Mouse (Mus musculus) embryonic facial prominence, embryonic 10.5 days (tissue): ENCODE results near the gene Sptan1. TPM values are rescaled to one million over a fixed set of nuclear protein-coding genes. Genes with fewer than 3 reads are reported as not detected.
A peak's percentile ranks its signal among the peaks of the same experiment; 100 is the strongest.

Source experiments
- DNase-seq: peaks from one replicate; pipeline ENCODE4 v3.0.0-alpha.2; 2017; ENCODE audit warnings: low spot score
- H3K27ac ChIP-seq: fragments of 300-500 bp; sonication (generic); replicated peaks from 2 replicates; pipeline ENCODE4 v1.5.1; 2016; ENCODE audit warnings: mild to moderate bottlenecking
- H3K27me3 ChIP-seq: fragments of 300-500 bp; sonication (generic); replicated peaks from 2 replicates; pipeline ENCODE4 v1.6.1; 2016; ENCODE audit warnings: low read depth, mild to moderate bottlenecking; ENCODE audit not compliant: poor library complexity, severe bottlenecking
- H3K36me3 ChIP-seq: fragments of 300-500 bp; sonication (generic); replicated peaks from 2 replicates; pipeline ENCODE4 v1.6.1; 2016; ENCODE audit warnings: mild to moderate bottlenecking, moderate library complexity
- H3K4me1 ChIP-seq: fragments of 300-500 bp; sonication (generic); 2 replicates; pipeline ENCODE4 v1.6.1; 2016
- H3K4me3 ChIP-seq: fragments of 300-500 bp; sonication (generic); 2 replicates; pipeline ENCODE4 v1.5.1; 2016; ENCODE audit warnings: mild to moderate bottlenecking, moderate library complexity
- H3K9me3 ChIP-seq: fragments of 300-500 bp; sonication (generic); 2 replicates; pipeline ENCODE4 v1.6.1; 2016; ENCODE audit warnings: mild to moderate bottlenecking
- WGBS: fragments of 180-500 bp; shearing (Covaris S2); methylation state at CpG from one replicate; pipeline ENCODE4 v1.1.7; 2016; 5-methylcytosine and 5-hydroxymethylcytosine counted together
- polyA plus RNA-seq: library from polyadenylated mRNA; unstranded; fragments of >200 nt; fragmentation: Nextera tagmentation; extraction: Ambion mirVana; gene quantifications from 2 replicates; pipeline ENCODE4 v1.2.1, GENCODE M21; 2016

Gene Sptan1
- polyA plus RNA-seq, 1 experiment from 2014 or later: 95.8 TPM

DNA sequence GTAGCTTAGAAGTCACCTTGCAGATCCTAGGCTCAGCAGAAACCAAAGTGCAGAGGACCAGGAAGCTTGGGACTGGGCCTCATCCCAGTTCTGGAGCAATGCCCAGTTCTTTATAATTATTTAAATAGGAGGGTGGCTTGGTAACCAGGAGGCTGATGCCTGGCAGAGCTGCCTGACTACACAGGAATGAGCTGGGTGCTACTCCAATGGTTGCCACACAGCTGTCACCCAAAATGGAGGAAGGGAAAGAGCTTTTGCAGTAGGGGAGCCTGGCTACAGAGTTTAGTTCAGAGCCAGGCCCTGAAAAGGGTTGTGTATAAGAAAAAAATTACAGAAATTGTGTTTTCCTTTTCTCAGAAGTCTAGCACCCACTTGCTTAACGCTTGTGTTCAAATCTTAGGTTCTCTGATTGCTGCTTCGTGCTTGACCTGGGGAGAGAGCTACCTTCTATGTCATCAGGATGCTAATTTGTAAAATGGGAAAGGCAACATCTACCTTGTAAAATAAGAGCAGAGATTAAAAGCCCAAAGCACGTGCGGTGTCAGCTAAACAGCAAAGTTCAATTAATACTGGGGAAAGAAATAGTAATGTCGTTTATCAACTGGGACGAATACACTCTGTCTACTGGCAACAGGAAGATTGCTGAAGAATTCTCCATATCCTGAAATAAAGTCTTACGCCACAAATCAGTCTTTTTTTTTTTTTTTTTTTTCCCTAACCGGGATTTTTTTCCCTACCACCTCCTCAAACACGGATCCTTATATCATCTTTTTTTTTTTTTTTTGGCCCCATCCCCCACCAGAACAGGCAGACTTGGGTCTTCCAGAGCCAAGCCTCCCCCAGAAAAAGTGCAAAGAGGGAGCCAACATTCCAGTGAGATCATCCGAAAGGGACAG lies 758 bp upstream of the Sptan1 start:
- 21% methylated on average over 10 of the region's 10 CpGs for whole genome bisulfite sequencing
- H3K36me3 ChIP-seq: peaks cover 27% of the 10 kb centered on the region
- DNase-seq: no peak
- H3K27me3 ChIP-seq: no peaks in the 10 kb centered on the region
- H3K9me3 ChIP-seq: no peaks in the 10 kb centered on the region
- H3K4me3 ChIP-seq: peak overlapping the region; percentile 96
- peak overlapping the region; percentile 94 for H3K27ac ChIP-seq
- peaks cover 32% of the 10 kb centered on the region for H3K4me1 ChIP-seq

DNA sequence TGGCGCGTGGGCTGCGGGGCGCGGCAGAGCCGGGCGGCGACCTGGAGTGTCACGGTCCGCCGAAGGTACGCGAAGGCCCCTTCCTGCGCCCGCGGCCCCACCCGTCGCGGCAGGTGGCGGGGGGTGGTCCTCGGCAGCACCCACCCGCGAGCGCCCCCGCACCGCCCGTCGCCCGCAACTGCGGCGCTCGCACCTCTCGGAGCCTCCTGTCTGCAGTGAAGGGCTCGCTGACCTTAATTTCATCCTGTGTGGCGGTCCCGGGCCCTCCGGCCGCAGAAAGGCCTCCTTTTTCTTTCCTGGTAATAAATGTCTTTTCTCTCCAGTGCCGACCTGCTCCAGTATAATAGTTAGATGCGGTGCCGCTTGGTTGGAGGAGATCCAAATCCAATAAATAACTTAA lies 546 bp downstream of the Sptan1 start:
- peak; percentile 64 for DNase-seq
- Histone ChIP-seq H3K4me3 (peak overlapping the region; percentile 96), H3K36me3 (peaks cover 29% of the 10 kb centered on the region), H3K4me1 (peaks cover 32% of the 10 kb centered on the region), H3K27me3 (no peaks in the 10 kb centered on the region), H3K27ac (peak overlapping the region; percentile 94), H3K9me3 (no peaks in the 10 kb centered on the region)
- 1% methylated on average over 41 of the region's 41 CpGs for WGBS

DNA sequence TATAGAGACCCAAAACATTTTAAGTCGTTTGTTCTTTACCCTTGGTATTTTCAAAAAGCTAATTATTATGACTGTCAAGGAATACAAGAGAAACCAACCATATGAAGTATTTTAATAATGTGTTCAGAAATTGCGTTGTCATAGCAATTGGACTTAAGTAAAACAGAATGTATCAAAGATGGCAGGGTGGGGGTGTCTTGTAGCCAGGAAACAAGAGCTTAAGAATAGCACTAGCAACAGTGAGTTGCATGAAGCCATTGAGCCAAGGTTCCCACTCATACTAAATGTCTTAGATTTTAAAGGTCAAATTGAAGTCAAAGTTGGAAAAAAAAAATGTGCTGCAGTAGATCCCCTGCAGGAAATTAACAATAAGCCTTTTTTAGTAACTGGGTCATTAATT lies 1.5 kb downstream of the Sptan1 start:
- DNase-seq: no peak
- Histone ChIP-seq H3K27me3 (no peaks in the 10 kb centered on the region), H3K4me1 (peaks cover 32% of the 10 kb centered on the region), H3K9me3 (no peaks in the 10 kb centered on the region), H3K27ac (no peak overlapping the region), H3K4me3 (peak overlapping the region; percentile 96), H3K36me3 (peaks cover 29% of the 10 kb centered on the region)
- 86% methylated on average over 2 of the region's 2 CpGs for WGBS

DNA sequence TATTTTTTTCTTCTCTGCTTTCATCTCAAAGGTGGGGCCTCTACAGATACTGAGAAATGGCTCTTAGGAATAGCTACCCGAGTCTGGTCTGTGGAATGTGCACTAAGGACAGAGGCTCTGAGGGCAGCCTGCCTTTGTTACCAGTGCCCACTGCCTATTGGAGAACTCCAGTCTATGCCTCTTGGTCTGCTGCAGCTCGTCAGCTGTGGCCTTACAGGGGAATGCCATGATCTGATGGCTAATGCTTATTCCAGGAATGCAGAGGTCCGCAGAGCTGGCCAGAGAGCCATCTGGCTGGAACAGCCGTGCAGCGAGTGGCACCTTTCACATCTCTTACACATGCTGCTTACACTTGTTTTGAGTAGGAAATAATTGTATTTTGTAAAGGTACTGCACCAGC lies 2.4 kb downstream of the Sptan1 start:
- H3K4me3 ChIP-seq: peak overlapping the region; percentile 96
- no peaks in the 10 kb centered on the region for H3K9me3 ChIP-seq
- no peak overlapping the region for H3K27ac ChIP-seq
- DNase-seq: peak; percentile 13
- 71% methylated on average over 5 of the region's 5 CpGs for WGBS
- H3K4me1 ChIP-seq: peaks cover 32% of the 10 kb centered on the region
- peaks cover 29% of the 10 kb centered on the region for H3K36me3 ChIP-seq
- no peaks in the 10 kb centered on the region for H3K27me3 ChIP-seq

DNA sequence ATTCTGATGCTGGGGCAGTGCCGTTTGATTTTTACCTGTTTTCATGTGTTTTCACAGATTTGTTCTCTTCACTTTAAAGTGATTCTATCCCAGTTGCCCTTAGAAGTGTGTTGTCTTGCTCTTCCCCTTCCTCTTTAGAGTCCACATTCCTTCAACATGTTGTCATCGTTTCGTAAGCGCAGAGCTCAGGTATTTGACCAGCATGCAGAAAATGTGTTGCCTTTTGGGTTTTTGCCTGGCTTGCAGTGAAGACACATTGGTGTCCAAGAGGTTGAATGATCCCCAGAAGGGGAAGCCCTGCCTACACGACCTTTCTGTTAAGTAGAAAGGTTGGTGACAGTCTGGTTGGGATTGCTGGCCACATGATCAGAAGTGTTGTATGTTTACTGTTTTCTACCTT lies 3.3 kb downstream of the Sptan1 start:
- Histone ChIP-seq H3K9me3 (no peaks in the 10 kb centered on the region), H3K4me1 (peaks cover 36% of the 10 kb centered on the region), H3K27ac (no peak overlapping the region), H3K36me3 (peaks cover 29% of the 10 kb centered on the region), H3K4me3 (no peak overlapping the region), H3K27me3 (no peaks in the 10 kb centered on the region)
- 83% methylated on average over 5 of the region's 5 CpGs for WGBS
- no peak for DNase-seq

DNA sequence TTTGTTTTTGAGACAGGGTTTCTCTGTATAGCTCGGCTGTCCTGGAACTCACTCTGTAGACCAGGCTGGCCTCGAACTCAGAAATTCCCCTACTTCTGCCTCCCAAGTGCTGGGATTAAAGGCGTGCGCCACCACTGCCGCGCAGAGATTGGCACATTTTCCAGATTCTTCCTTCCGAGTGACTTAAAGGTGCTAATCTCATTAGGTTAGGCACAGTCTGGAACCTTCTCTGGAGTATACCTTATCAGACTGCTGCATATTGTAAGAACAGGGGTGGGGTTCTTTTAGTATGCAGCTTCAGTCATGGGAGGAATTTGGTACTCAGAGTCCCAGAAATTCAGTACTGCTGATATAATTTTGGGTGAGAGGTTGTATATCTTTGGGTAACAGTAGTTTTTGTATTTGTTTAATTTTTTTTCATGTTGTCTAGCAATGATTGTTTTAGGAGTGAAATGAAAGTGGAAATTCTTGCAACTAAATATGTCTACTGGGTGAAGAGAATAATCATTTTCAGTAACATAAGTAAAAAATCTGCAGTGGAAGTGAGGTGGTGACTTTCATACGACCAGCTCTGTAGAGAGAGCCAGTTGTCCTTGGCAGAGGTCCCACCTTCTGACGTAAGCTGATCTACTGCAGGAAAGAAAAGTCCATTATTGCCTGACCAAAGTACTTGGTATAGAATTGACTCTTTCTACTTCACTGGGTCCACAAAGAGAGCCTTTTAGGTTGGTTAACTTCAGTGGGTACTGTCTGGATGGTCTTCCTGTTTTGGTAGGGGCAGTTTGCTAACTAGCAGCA lies 6.7 kb downstream of the Sptan1 start:
- no peak overlapping the region for H3K27ac ChIP-seq
- H3K36me3 ChIP-seq: peaks cover 41% of the 10 kb centered on the region
- peaks cover 13% of the 10 kb centered on the region for H3K4me1 ChIP-seq
- H3K9me3 ChIP-seq: no peaks in the 10 kb centered on the region
- no peak for DNase-seq
- H3K27me3 ChIP-seq: no peaks in the 10 kb centered on the region
- 87% methylated on average over 9 of the region's 9 CpGs for WGBS
- no peak overlapping the region for H3K4me3 ChIP-seq

DNA sequence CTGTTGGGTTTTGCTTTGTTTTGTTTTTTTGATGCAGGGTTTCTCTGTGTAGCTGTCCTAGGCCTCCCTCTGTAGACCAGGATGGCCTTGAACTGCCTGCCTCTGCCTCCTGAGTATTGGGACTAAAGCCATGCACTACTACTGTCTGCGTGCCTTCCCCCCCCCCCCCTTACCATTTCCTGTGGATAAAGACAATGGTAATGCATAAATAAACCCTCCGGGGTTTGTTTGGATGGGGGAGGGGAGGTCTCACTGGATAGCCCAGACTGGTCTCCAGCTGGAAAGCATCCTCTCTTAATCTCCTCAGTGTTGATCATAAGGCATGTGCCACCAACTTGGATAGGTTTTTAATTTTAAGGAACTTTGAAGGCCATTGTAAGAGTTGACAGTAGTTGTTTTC lies 8.2 kb downstream of the Sptan1 start:
- H3K9me3 ChIP-seq: no peaks in the 10 kb centered on the region
- H3K4me3 ChIP-seq: no peak overlapping the region
- H3K27me3 ChIP-seq: no peaks in the 10 kb centered on the region
- 14% methylated on average over 2 of the region's 2 CpGs for WGBS
- H3K4me1 ChIP-seq: 0 out of 2 replicates have a peak, but pooled peaks cover 4% of the 10 kb centered on the region
- peaks cover 37% of the 10 kb centered on the region for H3K36me3 ChIP-seq
- no peak overlapping the region for H3K27ac ChIP-seq
- DNase-seq: no peak

DNA sequence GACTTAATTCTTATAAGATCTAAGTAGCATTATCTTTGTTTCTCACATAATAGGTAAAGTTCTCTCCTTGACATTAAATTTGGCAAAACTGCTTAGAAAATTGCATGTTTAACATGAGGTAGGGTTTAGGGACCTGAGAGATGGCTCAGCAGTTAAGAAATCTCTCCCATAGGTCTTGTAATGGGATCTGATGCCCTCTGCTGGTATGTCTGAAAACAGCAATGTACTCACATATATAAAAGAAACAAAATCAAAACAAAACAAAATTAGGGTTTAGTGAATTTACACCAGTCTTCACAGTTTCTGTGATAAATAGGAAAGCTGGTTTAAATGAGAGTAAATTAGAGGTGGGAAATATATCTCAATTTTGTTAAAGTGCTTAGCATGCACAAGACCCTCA lies 11.9 kb downstream of the Sptan1 start:
- Histone ChIP-seq H3K27me3 (no peaks in the 10 kb centered on the region), H3K9me3 (no peaks in the 10 kb centered on the region), H3K4me1 (0 out of 2 replicates have a peak, but pooled peaks cover 4% of the 10 kb centered on the region), H3K27ac (no peak overlapping the region), H3K4me3 (no peak overlapping the region), H3K36me3 (peaks cover 53% of the 10 kb centered on the region)
- no peak for DNase-seq

DNA sequence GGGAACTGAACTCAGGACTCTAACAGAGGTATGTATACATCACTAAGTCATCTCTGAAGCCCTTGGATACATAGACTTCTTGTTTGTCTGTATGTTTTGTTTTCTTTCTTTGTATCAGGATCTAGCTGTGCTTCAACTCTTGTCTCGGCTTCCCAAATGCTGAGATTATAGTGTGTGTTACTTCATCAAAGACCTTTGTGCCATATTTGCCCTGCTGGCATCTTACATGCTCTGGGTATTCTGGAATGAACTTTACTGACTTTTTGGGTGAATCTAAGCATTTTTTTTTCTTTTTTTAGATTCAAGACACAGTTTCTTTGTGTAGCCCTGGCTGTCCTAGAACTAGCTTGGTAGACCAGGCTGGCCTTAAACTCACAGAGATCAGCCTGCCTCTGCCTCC lies 15.3 kb downstream of the Sptan1 start:
- Histone ChIP-seq H3K36me3 (peaks cover 82% of the 10 kb centered on the region), H3K27me3 (no peaks in the 10 kb centered on the region), H3K27ac (no peak overlapping the region), H3K4me1 (no peaks in the 10 kb centered on the region), H3K9me3 (no peaks in the 10 kb centered on the region), H3K4me3 (no peak overlapping the region)
- no peak for DNase-seq
- WGBS: 93% methylated on average over 1 of the region's 1 CpGs

DNA sequence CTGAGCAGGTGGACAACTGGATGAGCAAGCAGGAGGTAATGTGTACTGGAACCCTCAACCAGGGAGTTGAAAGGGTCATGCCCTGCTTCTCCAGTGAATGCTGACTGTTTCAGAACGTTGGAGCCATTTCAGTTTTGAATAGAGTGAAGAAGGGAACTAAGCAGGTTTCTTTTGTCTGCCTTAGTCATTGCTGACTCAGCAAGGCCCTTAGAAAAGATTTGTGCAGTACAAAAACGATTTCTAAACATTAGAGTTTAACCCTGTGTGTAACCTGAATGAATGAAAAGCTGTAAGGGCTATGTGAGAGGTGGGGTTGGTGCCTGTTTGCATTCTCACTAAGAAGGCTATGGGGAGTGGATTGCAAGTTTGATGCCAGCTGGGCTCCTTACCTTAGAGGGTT lies 26.6 kb downstream of the Sptan1 start:
- no peaks in the 10 kb centered on the region for H3K9me3 ChIP-seq
- H3K27ac ChIP-seq: no peak overlapping the region
- H3K27me3 ChIP-seq: no peaks in the 10 kb centered on the region
- H3K36me3 ChIP-seq: peaks cover 99% of the 10 kb centered on the region
- no peaks in the 10 kb centered on the region for H3K4me1 ChIP-seq
- DNase-seq: no peak
- no peak overlapping the region for H3K4me3 ChIP-seq
- 61% methylated on average over 2 of the region's 2 CpGs for WGBS

DNA sequence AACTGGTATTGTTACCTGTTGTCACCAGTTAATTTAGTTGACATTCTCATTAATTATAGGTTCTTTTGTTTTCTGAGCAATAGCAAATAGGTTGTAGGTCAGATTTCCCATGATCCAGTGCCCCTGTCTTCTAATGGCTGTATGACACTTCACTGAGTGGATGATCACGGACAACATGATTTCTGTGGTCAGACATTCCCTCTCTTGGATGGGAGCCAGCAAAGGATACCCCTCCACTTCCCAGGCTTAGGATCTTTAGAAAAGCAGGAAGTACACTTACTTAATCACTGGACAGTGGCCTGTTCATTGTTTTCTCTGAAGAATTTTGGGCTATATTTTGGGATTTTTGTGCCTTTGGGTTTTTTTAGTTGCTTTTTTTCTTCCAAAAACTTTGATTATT lies 43.7 kb downstream of the Sptan1 start:
- DNase-seq: no peak
- H3K27me3 ChIP-seq: no peaks in the 10 kb centered on the region
- no peak overlapping the region for H3K27ac ChIP-seq
- 83% methylated on average over 1 of the region's 1 CpGs for WGBS
- no peak overlapping the region for H3K4me3 ChIP-seq
- H3K4me1 ChIP-seq: no peaks in the 10 kb centered on the region
- H3K36me3 ChIP-seq: peaks cover 100% of the 10 kb centered on the region
- H3K9me3 ChIP-seq: no peaks in the 10 kb centered on the region

DNA sequence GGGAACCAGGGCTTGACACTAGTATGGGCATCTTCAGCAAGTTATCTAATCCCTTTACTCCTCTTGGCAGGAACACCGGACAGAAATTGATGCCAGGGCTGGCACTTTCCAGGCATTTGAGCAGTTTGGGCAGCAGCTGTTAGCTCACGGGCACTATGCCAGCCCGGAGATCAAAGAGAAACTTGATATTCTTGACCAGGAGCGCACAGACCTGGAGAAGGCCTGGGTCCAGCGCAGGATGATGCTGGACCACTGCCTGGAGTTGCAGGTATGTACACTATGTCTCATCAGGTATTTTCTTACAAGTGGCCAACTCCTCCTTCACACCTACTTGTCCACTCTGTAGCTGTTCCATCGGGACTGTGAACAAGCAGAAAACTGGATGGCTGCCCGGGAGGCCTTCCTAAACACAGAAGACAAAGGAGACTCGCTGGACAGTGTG lies 45.5 kb downstream of the Sptan1 start:
- H3K4me3 ChIP-seq: no peak overlapping the region
- no peaks in the 10 kb centered on the region for H3K27me3 ChIP-seq
- peaks cover 100% of the 10 kb centered on the region for H3K36me3 ChIP-seq
- no peak overlapping the region for H3K27ac ChIP-seq
- WGBS: 93% methylated on average over 8 of the region's 8 CpGs
- no peaks in the 10 kb centered on the region for H3K9me3 ChIP-seq
- DNase-seq: no peak
- H3K4me1 ChIP-seq: no peaks in the 10 kb centered on the region
